Mouse (Mus musculus) myocyte (in vitro differentiated cells): ENCODE data around the gene Pink1. TPM values are rescaled to one million over a fixed set of nuclear protein-coding genes. Genes with fewer than 3 reads are reported as not detected.

Experiments used
- H3K27me3 ChIP-seq: one replicate; pipeline ENCODE4 v1.6.1; 2011; ENCODE audit not compliant: control insufficient read depth, insufficient read depth, insufficient read length
- H3K36me3 ChIP-seq: one replicate; pipeline ENCODE4 v1.6.1; 2011; ENCODE audit not compliant: control insufficient read depth, insufficient read depth
- H3K4me2 ChIP-seq: one replicate; pipeline ENCODE4 v1.6.1; 2011; ENCODE audit warnings: low read depth, control low read depth
- H3K4me3 ChIP-seq: one replicate; pipeline ENCODE4 v1.5.1; 2011; ENCODE audit warnings: mild to moderate bottlenecking, control low read depth, moderate library complexity
- H3K79me2 ChIP-seq: one replicate; pipeline ENCODE4 v1.6.1; 2011; ENCODE audit not compliant: control insufficient read depth, insufficient read depth
- H3ac ChIP-seq: one replicate; pipeline ENCODE4 v1.6.1; 2011; ENCODE audit not compliant: control insufficient read depth, insufficient read length
- CEBPB ChIP-seq: IDR thresholded peaks from 2 replicates; pipeline ENCODE4 v1.6.1; 2011; ENCODE audit warnings: mild to moderate bottlenecking, moderate library complexity; ENCODE audit not compliant: poor library complexity, insufficient read depth, severe bottlenecking
- E2F4 ChIP-seq: IDR thresholded peaks from one replicate; pipeline ENCODE4 v1.6.1; 2011; ENCODE audit warnings: mild to moderate bottlenecking, control low read depth, moderate library complexity; ENCODE audit not compliant: insufficient read depth
- MAX ChIP-seq: IDR thresholded peaks from one replicate; pipeline ENCODE4 v1.6.1; 2011; ENCODE audit warnings: low read depth, mild to moderate bottlenecking, control low read depth
- MYOD1 ChIP-seq, 3 experiments: IDR thresholded peaks; one replicate each; pipeline ENCODE4 v1.6.1; 2011; ENCODE audit warnings: control low read depth in 2 of 3, low read depth in 2 of 3, mild to moderate bottlenecking in 2 of 3, moderate library complexity in 1 of 3; ENCODE audit not compliant: insufficient read length in 2 of 3, control insufficient read depth in 1 of 3
- MYOG ChIP-seq, 3 experiments: IDR thresholded peaks; one replicate each; pipeline ENCODE4 v1.6.1; 2011; ENCODE audit warnings: control low read depth in 2 of 3, low read depth in 2 of 3, mild to moderate bottlenecking in 2 of 3; ENCODE audit not compliant: insufficient read length in 2 of 3, control insufficient read depth in 1 of 3, insufficient read depth in 1 of 3
- POLR2A ChIP-seq: IDR thresholded peaks from one replicate; pipeline ENCODE4 v1.6.1; 2011; ENCODE audit warnings: low read depth, mild to moderate bottlenecking, control low read depth, moderate library complexity; ENCODE audit not compliant: insufficient read length
- POLR2AphosphoS2 ChIP-seq: IDR thresholded peaks from one replicate; pipeline ENCODE4 v1.6.1; 2011; ENCODE audit warnings: low read depth, control low read depth; ENCODE audit not compliant: insufficient read length
- REST ChIP-seq: IDR thresholded peaks from one replicate; pipeline ENCODE4 v1.6.1; 2011; ENCODE audit warnings: mild to moderate bottlenecking, control low read depth, moderate library complexity; ENCODE audit not compliant: insufficient read depth, insufficient read length
- SRF ChIP-seq: IDR thresholded peaks from one replicate; pipeline ENCODE4 v1.6.1; 2011; ENCODE audit warnings: low read depth; ENCODE audit not compliant: control insufficient read depth, insufficient read length
- TCF12 ChIP-seq: IDR thresholded peaks from one replicate; pipeline ENCODE4 v1.6.1; 2011; ENCODE audit warnings: mild to moderate bottlenecking, control low read depth; ENCODE audit not compliant: poor library complexity, insufficient read depth, severe bottlenecking
- TCF3 ChIP-seq: IDR thresholded peaks from one replicate; pipeline ENCODE4 v1.6.1; 2011; ENCODE audit warnings: low read depth, control low read depth; ENCODE audit not compliant: insufficient read length
- USF1 ChIP-seq: IDR thresholded peaks from one replicate; pipeline ENCODE4 v1.6.1; 2011; ENCODE audit warnings: low read depth, mild to moderate bottlenecking, control low read depth, moderate library complexity
- polyA plus RNA-seq: library from polyadenylated mRNA; unstranded; fragments of >200 nt; fragmentation: generic; extraction: Trizol; gene quantifications from one replicate; pipeline ENCODE4 v1.2.1, GENCODE M21; 2012; ENCODE audit warnings: missing spikeins

Gene Pink1
- 60.9 TPM for polyA plus RNA-seq

DNA sequence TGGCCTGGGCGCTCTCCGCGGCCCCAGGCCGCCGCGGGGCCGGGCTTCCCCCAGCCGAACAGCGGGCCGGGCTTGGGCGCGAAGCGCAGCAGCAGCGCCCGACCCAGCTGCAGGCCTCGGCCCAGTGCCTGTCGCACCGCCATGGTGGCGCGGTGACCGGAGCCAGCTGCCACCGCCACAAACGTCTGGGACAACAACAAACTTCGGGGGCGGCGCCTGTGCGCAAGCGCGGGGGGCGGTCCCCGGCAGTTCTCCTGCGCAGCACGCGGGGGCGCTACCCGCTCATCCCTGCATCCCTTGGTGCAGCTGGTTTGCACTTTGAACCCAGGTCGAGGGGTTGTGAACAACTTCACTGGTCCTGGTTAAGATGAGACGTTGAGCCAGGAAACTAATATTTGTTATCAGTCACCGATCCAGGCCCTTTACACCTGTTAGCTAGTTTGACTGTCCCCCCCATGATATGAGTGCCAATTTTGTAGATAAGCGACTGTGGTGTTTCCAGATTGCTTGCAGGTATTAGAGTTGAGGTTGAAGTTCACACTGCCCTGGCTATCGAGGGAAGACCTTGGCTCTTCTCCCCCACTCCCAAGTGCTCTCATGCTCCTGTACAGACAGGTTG lies at the start of gene Pink1:
TSS of gene Pink1 (minus strand) at position 231 of the 619 bp plus-strand sequence.
- no peaks in the 10 kb centered on the region for H3K36me3 ChIP-seq
- H3ac ChIP-seq = peak within 1 kb of the TSS; percentile 21
- H3K4me3 ChIP-seq = peak within 1 kb of the TSS; percentile 23
- H3K79me2 ChIP-seq = no peaks in the 10 kb centered on the region
- H3K27me3 ChIP-seq = no peaks in the 10 kb centered on the region
- TF ChIP-seq USF1 (no peak), POLR2AphosphoS2 (peak; percentile 80), CEBPB (no peak), E2F4 (peak; percentile 18), MAX (no peak), SRF (no peak), TCF3 (peak; percentile 54), MYOD1 (IDR thresholded peaks at IDR 0.05; ENCODE audit: control insufficient read depth in 1 of 3, insufficient read length in 2 of 3, low read depth in 2 of 3) (peak in 2 of 3 experiments; percentile 53 to 75), MYOG (IDR thresholded peaks at IDR 0.05; ENCODE audit: control insufficient read depth in 1 of 3, insufficient read depth in 1 of 3, insufficient read length in 2 of 3, low read depth in 2 of 3) (peak; percentile 15 to 86 (median 79)), POLR2A (peak; percentile 70), REST (no peak), TCF12 (no peak)
- peak within 1 kb of the TSS; percentile 69 for H3K4me2 ChIP-seq

- no peak overlapping the region for H3K4me3 ChIP-seq
- H3K79me2 ChIP-seq = no peaks in the 10 kb centered on the region
- H3K4me2 ChIP-seq = no peak overlapping the region
- no peak for TF ChIP-seq MYOG (IDR thresholded peaks at IDR 0.05; ENCODE audit: control insufficient read depth in 1 of 3, insufficient read depth in 1 of 3, insufficient read length in 2 of 3, low read depth in 2 of 3)
- TF ChIP-seq POLR2AphosphoS2 = no peak
- no peaks in the 10 kb centered on the region for H3K27me3 ChIP-seq
- H3K36me3 ChIP-seq = no peaks in the 10 kb centered on the region
- no peak overlapping the region for H3ac ChIP-seq
Measured at GRCm38 (mm10) chr4:138375117-138375516, 49.0 kb upstream of the Pink1 start.

DNA sequence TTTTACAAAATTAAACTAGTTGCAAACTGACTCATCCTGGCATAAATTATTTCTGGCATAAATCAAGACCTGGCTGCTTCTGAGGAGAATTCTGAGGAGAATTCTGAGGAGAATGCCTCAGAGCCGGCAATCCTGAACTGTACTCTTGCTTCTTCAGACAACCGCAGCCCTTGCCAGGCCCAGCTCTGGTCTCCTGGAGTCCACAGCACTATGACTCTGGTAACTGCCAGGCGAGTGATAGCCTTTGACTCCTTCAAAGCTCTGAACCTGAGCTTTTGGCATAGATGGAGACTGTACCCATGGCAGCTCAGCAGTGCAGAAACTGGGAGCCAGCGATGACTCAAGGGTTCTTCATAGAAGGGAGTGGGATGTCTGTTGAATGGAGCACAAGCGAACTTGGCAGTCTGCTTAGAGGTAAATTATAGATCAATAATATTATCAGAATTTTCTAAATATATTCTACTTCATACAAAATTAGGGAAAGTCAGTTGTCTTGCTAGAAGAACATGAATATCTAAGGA lies 44.9 kb upstream of the Pink1 start:
- Histone ChIP-seq H3K27me3 (no peaks in the 10 kb centered on the region), H3K4me3 (no peak overlapping the region), H3K36me3 (no peaks in the 10 kb centered on the region), H3K79me2 (no peaks in the 10 kb centered on the region), H3K4me2 (no peak overlapping the region), H3ac (no peak overlapping the region)
- TF ChIP-seq USF1 = no peak
- TF ChIP-seq REST = no peak
- TF ChIP-seq E2F4 = no peak
- no peak for TF ChIP-seq POLR2A
- TF ChIP-seq MYOG (IDR thresholded peaks at IDR 0.05; ENCODE audit: control insufficient read depth in 1 of 3, insufficient read depth in 1 of 3, insufficient read length in 2 of 3, low read depth in 2 of 3) = no peak
- no peak for TF ChIP-seq CEBPB
- TF ChIP-seq MYOD1 (IDR thresholded peaks at IDR 0.05; ENCODE audit: control insufficient read depth in 1 of 3, insufficient read length in 2 of 3, low read depth in 2 of 3) = no peak
- TF ChIP-seq MAX = no peak
- TF ChIP-seq TCF12 = no peak
- no peak for TF ChIP-seq POLR2AphosphoS2
- TF ChIP-seq SRF = no peak
- TF ChIP-seq TCF3 = no peak

DNA sequence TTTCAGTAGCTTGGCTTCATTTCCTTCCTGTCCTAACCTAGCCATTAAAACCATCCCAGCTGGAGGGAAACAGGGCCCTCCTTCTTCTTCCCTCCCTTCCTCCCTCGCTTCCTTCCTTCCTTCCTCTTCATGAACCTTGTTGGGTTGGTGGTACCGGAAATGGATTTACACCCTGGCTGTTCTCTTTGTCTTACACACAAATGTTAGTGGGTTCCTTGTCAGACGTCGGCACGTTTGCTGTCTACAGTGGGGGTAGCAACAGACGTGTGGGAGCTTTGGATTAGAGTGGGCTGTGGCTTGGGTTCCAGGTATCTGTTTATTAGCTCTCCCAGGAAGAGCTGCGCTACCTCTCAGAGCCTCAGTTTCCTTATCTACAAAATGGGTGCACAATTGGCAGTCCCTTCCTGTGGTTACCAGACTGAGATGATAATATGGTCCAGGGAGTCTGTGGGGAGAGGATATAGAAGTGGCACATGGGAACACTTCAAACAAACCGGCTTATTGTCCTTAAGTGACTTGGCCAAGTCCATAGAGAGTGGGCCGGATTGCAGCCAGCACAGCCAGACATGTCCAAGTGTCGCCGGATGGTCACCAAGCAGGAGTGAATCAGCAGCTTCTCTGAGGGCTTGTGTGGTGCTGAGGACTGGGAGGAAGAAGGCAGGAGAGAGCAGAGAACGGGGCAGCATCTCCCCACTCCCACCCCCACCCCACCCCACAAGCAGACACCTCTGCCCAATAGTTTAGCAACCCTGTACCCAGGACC lies 42.6 kb upstream of the Pink1 start:
- no peaks in the 10 kb centered on the region for H3K36me3 ChIP-seq
- peak overlapping the region; percentile 83 for H3K4me2 ChIP-seq
- no peaks in the 10 kb centered on the region for H3K27me3 ChIP-seq
- no peak overlapping the region for H3K4me3 ChIP-seq
- TF ChIP-seq CEBPB = no peak
- H3ac ChIP-seq = no peak overlapping the region
- H3K79me2 ChIP-seq = no peaks in the 10 kb centered on the region
